Mouse (Mus musculus) spleen, postnatal 36 days (tissue): Measurements from ENCODE around the gene Pmfbp1.
A peak's percentile ranks its signal among the peaks of the same experiment; 100 is the strongest.

ENCODE experiments used
- DNase-seq, 2 experiments: peaks; one replicate each; pipeline ENCODE4 v3.0.0; 2022; ENCODE audit warnings: low spot score in 2 of 2, mixed read lengths in 1 of 2

Pmfbp1 gene

DNA sequence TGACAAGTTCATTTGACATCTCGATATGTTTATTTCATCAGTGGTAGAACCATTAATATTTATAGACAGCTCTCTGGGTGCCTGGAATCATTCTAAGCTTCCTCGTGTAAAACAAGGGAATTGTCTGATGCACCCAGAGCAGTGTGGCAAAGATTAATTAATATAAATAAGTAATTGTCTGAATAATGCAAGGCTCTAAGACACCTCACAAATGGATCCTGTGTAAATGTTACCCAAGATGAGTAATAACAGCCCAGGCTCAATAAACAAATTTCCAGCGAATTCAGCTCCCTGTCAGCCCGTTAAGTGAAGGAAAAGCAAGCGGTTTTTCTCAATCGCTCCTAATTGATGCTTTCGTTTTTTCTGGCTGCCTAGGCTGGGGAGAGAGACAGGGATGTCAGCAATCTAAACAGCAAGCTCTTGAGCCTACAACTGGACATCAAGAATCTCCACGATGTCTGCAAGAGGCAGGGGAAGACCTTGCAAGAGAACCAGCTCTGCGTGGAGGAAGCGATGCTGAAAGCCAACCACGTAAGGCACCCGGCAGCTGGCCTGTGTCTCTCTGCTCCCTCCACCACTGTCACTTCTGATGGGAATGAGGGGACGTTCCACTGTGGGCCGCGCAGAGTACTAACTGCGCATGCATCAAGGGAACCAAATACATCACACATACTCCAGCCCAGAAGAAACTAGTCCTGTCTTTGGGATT, 5.3 kb downstream of the Pmfbp1 start:
- no peak for DNase-seq

DNA sequence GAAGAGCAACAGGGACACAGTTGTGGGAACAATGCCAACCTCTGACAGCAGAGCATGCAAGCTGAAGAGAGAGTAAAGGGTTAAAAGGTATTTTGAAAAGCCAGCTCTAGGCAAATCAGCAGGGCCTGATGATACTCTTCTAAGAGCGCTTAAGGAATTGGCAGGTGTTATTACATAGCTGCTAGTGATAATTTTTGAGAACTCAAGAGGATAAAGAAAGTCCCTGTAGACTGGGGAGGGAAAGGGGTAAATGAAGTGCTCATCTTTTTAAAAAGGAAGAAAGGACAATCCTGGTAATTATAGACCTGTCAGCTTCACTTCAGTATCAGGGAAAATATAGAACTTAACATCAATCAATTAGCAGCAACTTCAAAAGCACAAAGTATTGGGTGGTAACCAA, 9.7 kb downstream of the Pmfbp1 start:
- DNase-seq, result no peak

DNA sequence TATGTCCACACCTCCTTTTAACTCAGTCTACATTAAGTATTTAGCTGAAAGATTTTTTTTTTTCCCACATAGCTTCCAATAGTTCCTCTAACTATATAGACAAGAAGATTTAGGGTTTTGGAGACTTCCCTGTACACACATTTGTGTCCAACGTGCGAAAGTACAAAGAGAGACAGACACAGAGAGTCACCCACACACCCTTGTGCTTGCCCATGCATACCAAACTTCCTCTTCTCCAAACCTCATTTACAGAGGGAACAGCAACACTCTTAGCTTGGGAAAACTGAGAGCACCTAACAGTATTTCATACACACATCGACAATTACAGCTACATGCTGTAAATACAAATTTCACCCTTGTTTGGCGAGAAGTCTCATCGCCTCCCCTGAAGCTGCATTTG, 11.7 kb downstream of the Pmfbp1 start:
- no peak for DNase-seq

DNA sequence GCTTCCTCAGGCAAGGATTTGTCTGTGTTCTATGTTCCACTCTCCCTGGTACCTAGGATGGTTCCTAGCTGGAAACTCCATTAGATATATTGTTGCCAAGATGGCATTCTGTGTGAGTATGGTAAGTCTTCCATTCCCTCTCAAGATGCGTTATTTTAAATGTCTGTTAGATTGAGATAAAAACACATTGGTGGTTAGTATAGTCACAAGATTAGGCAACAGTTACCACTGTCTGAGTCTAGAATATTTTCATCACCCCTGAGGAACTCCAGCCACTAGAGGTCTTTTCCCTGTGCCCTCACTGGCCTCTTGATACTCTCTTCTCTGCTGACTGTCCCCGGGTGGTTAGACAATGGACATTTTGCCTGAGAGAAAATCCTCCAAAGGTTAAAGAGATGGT, 30.2 kb downstream of the Pmfbp1 start:
- DNase-seq, result no peak

DNA sequence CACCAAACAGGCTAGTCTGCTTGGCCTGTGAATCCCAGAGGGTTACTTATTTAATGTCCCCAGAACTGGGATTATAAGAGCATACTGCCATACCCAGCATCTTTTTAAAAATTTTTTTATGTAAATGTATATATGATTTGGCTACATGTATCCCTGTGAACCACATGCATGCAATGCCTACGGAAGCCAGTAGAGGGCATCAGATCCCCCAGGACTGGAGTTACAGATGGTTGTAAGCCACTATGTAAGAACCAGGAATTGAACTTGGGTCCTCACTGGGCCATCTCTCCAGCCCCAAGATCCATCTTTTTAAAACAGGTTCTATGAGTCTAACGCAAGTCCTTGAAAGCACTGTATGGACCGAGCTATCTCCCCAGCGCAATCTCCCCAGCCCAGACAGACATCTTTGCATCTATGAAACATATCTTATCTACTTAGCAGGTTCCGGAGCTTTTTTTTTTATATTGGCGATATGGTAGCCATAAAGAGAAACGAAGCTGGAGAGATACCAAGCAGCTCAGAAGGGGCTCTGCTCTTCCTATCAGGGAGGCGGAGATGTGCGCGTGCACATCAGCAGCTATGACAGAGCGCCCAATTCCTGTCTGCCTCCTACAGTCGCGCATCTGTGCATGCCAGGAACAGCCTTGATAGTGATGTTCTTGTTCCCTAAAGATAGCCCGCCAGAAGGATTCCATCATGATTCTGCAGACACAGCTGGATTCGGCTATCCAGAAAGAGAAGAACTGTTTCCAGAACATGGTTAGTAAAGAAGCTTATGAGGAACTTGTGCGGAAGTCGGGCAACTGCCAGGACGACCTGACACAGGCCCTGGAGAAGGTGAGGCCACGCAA, 41.5 kb downstream of the Pmfbp1 start:
- no peak for DNase-seq

DNA sequence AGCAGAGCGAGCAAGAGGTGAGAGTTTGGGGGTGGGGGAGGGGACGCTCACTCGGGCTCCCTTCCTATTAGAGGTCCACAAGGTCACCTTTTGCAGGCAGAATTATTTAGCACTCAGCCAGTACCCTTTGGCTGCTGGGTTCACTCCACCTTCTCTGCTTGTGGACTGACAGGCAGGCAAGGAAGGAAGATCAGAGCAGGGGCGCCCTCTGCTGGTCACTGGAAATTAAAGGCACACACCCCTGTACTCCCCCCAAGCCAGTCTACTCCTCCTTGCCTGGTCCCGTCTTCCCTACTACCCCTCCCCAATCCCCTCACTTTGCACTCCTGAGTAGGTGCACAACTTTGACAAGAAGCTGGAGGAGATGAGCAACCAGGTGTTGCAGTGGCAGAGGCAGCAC, 42.9 kb downstream of the Pmfbp1 start:
- DNase-seq, result peak; percentile 21 to 30

DNA sequence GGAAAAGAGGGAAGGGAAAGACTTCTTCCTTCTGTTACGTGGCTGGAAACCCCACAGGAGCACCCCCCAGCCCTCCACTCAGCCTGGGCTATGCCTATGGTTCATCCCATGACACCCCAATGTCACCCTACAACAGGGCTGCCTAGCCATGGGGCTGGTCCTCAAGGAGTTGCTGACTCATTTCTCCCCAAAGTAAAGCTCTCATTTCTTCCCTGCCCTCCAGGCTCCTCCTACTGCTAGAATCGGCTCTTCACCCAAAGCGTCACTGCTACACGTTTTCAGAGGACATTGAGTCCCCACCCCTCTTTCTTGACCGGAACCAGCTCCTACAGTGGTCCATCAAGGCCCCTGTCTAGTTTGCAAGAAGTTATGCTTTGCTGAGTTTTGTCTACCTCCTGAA, 48.3 kb downstream of the Pmfbp1 start:
- no peak for DNase-seq

DNA sequence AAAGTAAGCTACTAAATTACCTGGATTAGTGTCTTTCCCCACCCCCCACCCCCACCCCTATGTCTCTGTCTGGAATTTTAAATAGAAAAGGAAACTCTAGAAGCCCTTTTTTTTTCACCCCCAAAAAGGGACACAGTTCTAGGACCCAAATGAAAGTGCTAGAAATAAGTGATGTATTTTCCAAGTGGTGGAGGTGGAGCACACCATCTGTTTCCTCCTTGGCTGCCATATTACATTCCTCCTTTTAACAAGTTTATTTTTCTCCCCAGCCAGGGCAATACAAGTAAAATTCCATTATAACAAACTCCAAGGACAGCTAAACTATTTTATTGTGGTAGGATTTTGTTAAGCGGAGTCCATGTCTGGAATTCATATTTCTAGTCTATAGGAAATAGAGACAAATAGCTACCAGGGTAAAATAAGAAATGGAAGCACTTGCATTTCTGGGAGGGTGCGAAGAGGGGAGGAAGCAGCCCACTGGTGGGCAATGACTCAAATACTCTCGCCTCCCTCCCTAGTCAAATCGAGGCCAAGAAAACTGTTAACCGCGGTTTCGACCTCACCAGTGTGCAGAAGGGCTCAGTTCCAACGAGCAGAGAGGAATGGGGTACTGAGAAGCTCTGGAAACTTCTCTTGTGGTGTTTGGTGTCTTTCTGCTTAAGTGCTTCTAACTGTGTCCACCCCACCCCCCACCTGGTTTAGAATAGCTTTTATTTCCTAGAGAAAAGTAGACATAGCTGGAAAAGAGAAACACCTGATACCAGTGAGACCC, 49.1 kb downstream of the Pmfbp1 start:
- no peak for DNase-seq

DNA sequence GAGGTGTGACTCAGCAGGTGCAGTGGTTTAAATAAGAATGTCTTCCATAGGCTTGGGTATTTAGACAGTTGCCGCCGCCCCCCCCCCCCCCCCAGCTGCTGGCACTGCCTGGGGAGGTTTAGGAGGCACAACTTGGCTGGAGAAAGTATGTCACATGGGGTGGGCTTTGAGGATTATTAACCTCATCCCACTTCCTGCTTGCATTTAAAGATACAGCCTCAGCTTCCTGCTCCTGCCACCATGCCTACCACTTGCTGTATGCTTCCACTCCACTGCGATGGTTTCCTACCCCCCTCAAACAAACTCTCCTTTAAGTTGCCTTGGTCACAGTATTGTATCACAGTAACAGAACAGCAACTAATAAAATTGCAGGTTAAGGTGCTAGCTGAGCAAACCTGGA, 50.2 kb downstream of the Pmfbp1 start:
- no peak for DNase-seq

DNA sequence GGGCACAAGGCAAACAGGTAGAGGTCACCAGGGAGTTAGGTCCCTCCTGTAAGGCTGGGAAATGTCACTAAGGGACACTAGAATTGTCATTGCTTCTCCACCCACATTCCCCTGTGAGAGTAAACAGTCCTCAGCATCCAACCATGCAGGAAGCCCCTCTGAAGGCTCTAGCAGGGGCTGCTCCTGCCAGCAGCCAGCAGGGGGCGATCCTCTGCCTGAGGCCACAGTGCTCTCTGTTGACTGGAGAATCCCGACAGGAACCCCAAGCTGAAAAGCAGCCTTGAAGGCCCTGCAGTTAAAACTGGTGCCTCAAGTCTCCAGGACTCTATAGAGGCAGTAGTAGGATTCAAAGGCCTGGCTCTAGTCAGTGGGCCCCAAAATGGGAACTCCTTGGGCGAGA, 57.8 kb downstream of the Pmfbp1 start:
- no peak for DNase-seq

DNA sequence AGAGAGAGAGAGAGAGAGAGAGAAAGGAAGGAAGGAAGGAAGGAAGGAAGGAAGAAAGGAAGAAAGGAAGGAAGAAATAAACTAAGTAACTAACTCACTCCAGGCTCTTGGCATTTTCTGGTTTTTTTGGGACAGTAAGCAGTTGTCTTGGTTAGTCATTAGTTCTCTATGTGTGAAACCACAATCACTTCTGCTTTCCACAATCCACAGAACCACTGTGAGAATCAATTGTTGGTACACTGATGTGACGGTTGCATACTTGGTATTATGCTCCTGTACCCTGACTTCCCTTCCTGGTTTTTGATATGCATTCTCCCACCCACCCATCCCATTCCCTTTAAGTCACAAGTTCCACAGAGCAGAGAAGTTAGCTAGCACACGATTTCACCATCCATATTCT, 70.1 kb downstream of the Pmfbp1 start:
- no peak for DNase-seq

DNA sequence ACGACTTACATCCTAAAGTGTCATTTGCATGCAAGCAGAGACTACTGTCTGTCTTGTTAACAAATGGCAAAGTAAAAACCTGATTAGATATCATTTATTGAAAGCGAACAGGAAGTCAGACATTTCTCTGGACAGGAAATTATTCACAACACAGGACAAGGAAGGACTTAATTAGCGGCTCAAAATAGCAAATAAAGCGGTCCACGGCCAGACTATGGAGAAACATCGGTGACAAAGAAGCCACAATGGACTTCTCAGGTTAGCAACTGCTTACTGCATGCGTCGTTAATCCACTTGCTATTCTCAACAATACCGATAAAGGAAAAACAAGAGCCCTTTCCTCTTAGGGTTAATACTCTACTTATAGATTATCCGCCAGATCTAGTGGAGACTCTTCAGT, 70.9 kb downstream of the Pmfbp1 start:
- no peak for DNase-seq

DNA sequence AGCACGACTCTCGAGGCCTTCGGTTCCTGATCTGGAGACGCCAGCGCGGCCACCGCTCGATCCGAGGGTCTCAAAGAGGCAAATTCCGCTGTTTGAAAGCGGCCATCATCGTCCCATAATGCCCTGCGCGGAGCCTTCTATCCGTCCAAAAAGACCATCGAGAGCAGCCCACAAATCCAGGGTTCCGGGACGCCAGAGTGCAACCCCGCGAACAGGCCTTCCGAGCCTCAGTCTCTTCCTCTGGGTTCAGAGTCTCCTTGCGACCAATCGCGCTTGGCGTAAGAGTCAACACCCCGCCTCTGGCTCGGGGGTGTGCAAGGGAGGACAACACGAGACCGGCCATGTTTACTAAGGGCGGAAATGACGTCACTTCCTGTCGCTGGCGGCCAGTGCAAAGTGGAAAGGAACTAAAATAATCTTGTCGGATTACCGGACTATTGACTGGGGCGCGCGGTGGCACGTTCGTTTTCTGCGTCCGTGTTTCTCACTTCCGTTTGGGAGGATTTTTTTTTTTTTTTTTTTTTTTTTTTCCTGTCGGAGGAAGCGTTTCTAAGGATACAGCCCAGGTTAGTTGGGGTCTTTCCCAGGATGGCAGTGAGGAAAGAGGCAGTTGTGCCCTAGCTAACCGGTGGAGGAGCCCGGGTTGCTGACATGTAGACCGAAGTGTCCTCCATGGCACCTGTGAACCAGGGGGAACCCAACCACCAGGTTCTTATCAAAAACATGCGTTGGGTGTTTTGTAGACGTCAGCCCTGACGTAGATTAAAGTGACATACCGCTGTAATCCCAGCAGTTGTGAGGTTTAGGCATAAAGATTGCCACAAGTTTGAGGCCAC, 71.9 kb downstream of the Pmfbp1 start, which contains the start of the genes Dhx38 and Txnl4b:
TSS of gene Dhx38 (minus strand) at position 364 of the 836 bp plus-strand sequence.
TSS of gene Txnl4b (plus strand) at position 395 of the 836 bp plus-strand sequence.
- peak; percentile 99 for DNase-seq

DNA sequence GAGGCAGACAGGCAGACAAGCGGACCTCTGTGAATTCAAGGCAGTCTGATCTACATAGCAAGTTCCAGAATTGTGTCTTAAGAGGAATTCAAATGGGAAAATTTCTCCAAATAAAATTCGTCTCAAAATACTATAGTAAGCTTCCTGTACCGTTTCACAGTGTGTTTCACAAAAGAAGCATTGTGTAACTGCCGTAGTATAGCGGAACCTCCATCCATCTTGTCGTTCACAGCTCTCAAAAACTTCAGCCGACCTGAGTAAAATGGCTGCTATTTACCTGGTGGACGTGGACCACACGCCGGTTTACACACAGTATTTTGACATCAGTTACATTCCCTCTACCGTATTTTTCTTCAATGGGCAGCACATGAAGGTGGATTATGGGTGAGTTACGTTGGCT, 77.3 kb downstream of the Pmfbp1 start:
- no peak for DNase-seq

DNA sequence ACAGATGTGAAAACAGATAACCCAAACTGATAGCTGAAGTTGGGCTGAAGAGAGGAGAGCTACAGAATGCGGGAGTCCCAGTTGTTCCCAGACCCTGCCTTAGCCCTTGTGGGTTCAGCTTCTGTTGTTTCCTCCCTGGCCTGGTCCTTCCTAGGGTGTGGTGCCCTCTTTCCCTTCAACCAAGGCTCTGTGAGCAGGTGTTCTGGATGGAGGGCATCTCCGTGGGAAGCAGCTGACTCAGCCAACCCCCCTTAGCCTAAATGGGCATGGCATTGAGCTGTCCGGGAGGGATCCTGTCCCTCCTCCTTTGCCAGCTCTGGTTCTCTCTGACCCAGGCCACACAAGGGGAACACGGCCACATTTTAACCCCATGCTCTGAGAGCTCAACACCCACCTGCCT, 82.5 kb downstream of the Pmfbp1 start:
- no peak for DNase-seq

DNA sequence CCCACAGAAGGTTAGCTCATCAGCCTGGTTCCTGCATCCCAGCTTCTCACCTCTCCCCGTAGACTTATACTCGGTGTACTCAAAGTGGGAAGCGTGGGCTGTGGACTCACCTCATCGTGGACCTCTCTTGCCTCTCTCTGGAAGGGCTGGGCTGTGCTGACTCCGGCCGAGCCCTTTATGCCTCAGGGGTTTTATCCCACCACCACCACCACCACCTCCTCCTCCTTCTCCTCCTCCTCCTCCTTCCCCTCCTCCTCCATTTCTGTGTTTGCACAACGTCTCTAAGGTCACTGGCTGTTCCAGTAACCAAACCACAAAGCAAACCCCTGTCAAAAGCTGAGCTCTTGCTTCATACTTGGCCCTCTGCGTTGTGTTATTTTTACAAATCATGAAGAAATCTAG, 85.1 kb downstream of the Pmfbp1 start, which contains the start of gene Hp:
TSS of gene Hp (minus strand) at position 273 of the 402 bp plus-strand sequence.
- DNase-seq, result no peak

DNA sequence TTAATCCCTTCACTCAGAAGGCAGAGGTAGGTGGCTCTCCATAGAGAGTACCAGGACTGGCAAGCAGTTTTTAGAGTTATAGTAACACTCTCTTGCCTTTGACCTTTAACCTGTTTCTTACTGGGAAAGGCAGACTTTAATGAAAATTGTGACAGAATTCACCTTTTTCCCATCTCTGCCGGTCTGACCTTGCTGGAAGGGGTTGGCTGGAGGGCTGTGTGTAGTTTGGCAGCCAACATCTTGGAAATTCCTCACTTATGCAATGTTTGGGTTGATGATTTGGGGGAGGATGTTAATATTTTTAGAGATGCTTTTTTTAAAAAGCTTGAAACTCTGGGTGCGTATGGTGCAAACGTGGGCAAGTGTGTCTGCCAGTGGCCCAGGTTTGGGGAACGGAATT, 90.5 kb downstream of the Pmfbp1 start:
- DNase-seq, result no peak

DNA sequence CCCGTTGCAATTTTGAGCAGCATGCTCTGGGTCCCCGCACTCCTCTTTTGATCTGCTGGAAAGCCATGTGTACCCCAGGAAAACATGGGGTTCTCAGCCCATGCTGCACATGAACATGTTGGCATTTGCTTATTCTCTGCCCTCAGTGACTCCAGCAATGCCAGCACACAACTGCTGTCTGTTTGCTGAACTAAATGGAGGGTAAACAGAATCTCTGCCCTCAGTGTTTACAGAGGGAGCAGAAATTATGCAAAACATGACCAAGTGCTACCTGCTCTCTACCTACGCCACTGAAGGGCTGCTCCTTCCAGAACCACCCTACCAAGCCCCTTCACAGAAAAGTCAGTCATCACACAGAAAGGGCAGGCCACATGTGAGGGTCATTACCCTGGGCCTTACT, 91.0 kb downstream of the Pmfbp1 start:
- DNase-seq, result no peak

DNA sequence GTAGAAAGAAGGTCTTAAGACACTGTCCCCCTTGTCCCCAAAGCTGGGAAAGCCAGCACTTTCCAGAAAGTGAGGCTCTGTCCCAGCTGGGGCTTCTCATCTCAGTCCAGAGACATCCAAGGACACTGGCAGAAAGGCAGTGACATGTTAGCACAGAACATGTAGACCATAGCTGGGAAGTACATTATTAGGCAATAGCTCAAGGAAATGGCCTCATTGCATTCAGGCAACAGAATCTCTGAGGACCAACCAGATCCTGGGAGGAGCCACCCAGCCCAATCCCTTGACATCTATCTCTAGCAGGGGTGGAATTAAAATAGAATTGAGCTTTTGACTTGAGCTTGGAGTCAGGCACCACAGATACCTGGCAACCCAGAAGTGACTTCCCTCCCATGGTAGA, 91.8 kb downstream of the Pmfbp1 start:
- DNase-seq, result no peak

DNA sequence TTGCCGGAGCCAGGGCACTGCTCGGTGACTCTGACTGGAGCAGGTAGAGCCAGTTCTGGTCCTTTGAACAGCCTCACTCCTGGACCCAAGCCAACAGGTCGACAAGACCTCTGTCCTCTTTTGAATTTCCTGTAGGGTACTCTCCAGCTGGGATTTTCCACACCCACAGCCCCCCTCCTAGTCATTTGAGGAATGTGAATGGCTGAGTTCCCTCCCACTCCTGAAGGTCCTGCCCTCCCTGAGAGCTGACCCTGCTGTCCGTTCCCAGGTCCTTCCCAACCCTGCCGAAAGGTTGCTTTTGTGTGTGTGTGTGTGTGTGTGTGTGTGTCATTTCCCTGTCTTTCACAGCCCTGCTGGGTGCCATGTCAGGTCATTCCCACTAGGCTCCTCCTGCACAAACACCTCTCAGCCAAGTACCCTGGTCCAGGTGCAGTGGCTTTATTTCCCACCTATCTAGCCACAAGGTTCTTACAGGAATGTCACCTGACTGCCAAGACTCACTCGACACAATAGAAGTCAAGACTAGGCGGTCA, 93.2 kb downstream of the Pmfbp1 start:
- DNase-seq, result no peak

DNA sequence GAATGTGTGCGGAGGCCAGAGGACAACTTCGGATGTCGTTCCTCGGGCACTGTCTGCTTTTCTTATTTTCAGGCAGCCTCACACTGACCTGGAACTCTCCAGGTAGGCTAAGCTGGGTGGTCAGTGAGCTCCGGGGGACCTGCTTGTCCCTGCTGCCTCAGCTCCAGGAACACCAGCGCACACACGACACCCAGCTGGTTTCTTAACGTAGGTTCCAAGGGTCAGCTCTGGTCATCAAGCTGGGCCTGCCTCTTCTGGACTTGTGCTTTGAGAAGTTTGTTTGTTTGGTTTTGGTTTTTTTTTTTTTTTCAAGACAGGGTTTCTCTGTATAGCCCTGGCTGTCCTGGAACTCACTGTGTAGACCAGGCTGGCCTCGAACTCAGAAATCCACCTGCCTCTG, 97.1 kb downstream of the Pmfbp1 start:
- no peak for DNase-seq
